Mouse (Mus musculus) cortical plate, adult 2 months (tissue): ENCODE results near the gene Mllt3. TPM values are rescaled to one million over a fixed set of nuclear protein-coding genes. Genes with fewer than 3 reads are reported as not detected.
"Not testable (repeated sequence)": the region's sequence is repeated elsewhere in the genome, so short reads cannot be mapped to it uniquely, and the experiment has no call there.

Source experiments
- H3K27ac ChIP-seq: fragments of 200-500 bp; 2 replicates; pipeline ENCODE4 v1.5.1; 2012; ENCODE audit warnings: low read length, control low read depth, inconsistent platforms; ENCODE audit not compliant: insufficient read depth
- H3K4me1 ChIP-seq: fragments of 200-500 bp; 2 replicates; pipeline ENCODE4 v1.6.1; 2011; ENCODE audit warnings: low read length; ENCODE audit not compliant: control insufficient read depth, insufficient read depth
- H3K4me3 ChIP-seq: fragments of 200-500 bp; 2 replicates; pipeline ENCODE4 v1.5.1; 2011; ENCODE audit warnings: mild to moderate bottlenecking, low read length, control low read depth; ENCODE audit not compliant: insufficient read depth
- CTCF ChIP-seq: fragments of 200-500 bp; IDR thresholded peaks from 2 replicates; pipeline ENCODE4 v1.5.1; 2011; ENCODE audit warnings: mild to moderate bottlenecking, control low read depth, low read length; ENCODE audit not compliant: insufficient read depth; ENCODE audit errors: extremely low read depth
- POLR2A ChIP-seq: fragments of 200-500 bp; IDR thresholded peaks from 2 replicates; pipeline ENCODE4 v1.6.1; 2011; ENCODE audit warnings: mild to moderate bottlenecking, low read length, control low read depth; ENCODE audit not compliant: insufficient read depth; ENCODE audit errors: extremely low read depth
- polyA plus RNA-seq: library from polyadenylated mRNA; depleted of rRNA; stranded (reverse); fragments of >200 nt; gene quantifications from 2 replicates; pipeline ENCODE4 v1.2.3, GENCODE M21; 2012

Mllt3 gene
- polyA plus RNA-seq, 1 experiment, result 23.2 TPM

DNA sequence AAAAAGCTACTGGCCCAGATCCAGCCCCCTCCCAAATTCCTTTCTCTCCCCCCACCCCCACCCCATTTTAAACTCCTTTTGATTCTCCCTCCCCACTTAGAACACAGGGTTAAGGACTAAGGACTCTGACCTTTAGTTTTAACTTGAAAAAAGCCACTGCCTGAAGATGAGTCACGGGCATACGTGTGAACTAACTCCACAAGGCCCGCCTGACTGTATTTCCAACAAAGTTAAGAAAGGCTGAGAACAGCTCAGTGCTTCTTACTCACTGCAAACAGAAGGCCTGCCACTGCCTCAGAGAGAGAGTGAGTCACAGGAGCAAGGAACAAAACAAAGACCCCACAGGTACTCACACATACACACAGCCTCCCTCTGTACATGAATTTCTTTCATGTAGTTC lies 48.6 kb downstream of the Mllt3 start:
- TF ChIP-seq CTCF (no peak), POLR2A (no peak)
- H3K27ac ChIP-seq, result no peak overlapping the region
- H3K4me3 ChIP-seq, result no peak overlapping the region
- peaks cover 1% of the 10 kb centered on the region for H3K4me1 ChIP-seq

GRCm38 (mm10) chr4:87984091-87984490 lies 49.1 kb downstream of the Mllt3 start:
- peaks cover 1% of the 10 kb centered on the region for H3K4me1 ChIP-seq
- no peak for TF ChIP-seq POLR2A
- TF ChIP-seq CTCF, result no peak
- H3K4me3 ChIP-seq, result no peak overlapping the region
- H3K27ac ChIP-seq, result no peak overlapping the region

GRCm38 (mm10) chr4:87982578-87982977 lies 50.6 kb downstream of the Mllt3 start:
- Histone ChIP-seq H3K4me1 (peaks cover 1% of the 10 kb centered on the region), H3K4me3 (no peak overlapping the region), H3K27ac (no peak overlapping the region)
- no peak for TF ChIP-seq CTCF
- no peak for TF ChIP-seq POLR2A

- TF ChIP-seq POLR2A, result no peak
- TF ChIP-seq CTCF, result no peak
- Histone ChIP-seq H3K27ac (no peak overlapping the region), H3K4me1 (no peaks in the 10 kb centered on the region), H3K4me3 (no peak overlapping the region)
Observed at GRCm38 (mm10) chr4:87977820-87978448, 55.2 kb downstream of the Mllt3 start.

DNA sequence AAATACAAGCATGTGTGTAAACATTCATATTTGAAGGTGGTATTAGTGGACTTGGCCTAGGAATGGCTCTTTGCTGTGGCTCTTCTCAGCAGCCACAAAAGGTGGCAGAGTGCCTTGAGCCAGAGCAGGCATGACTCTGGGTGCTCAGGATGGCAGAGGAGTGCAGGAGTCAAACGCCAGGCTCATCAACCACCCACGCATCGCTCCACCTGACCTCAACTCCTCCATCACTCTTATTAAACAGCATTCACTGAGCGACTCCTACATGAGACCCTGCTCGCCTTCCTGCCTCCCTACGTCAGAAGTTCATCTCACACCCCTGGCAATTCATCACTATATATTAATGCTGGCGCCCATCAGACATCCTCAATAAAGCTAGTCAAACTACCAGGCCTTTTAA lies 67.3 kb downstream of the Mllt3 start:
- H3K27ac ChIP-seq, result no peak overlapping the region
- TF ChIP-seq POLR2A, result no peak
- TF ChIP-seq CTCF, result no peak
- H3K4me3 ChIP-seq, result no peak overlapping the region
- peaks cover 6% of the 10 kb centered on the region for H3K4me1 ChIP-seq

- not testable (repeated sequence) for H3K27ac ChIP-seq, H3K4me1 ChIP-seq, H3K4me3 ChIP-seq
Observed at GRCm38 (mm10) chr4:87964890-87965289, 68.3 kb downstream of the Mllt3 start.

DNA sequence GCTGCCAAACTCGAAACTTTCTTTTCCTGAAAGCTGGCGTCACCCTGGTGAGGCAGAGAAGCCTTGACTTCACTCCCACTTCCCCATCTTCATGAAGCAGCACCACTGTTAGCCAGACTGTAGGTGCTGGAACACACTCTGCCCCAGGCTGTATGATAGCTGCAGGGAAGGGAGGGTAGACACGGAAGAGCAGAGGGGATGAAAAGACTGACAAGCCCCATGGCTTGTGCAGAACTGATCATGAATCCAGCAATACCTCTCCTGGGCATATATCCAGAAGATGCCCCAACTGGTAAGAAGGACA lies 69.4 kb downstream of the Mllt3 start:
- H3K4me1 ChIP-seq, result peaks cover 4% of the 10 kb centered on the region
- TF ChIP-seq POLR2A, result no peak
- TF ChIP-seq CTCF, result no peak
- no peak overlapping the region for H3K4me3 ChIP-seq
- H3K27ac ChIP-seq, result no peak overlapping the region

DNA sequence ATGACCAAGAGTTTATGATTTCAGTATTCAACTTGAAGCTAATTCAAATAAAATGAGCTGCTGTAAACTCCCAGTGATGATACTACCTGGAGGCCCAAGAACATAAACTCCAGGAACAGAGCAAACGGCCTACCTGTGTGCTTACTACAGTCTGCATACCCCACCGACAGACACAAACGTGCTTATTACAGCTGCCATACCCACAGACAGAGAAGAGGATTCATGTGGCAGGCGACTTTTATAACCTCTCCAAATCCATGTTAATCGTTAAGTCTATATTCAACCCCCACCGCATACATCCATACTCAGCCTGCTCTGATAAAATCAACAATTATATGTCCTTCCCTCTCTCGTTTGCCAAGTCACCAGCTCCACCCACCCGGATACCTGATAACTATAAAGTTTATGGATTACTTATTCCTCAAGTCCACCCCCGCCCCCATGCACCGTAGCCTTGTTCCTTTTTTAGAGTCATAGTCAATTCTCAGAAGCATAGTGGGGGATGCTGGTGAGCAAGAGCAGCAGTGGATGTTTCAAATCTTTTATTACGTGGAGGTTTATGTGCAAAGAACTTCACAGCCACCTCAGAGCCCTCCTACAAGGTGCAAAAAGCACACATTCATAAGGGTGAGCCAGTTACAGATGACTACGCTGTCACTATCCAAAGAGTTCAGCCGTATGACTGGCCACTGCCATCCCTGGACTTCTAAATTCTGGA lies 70.0 kb downstream of the Mllt3 start:
- peaks cover 4% of the 10 kb centered on the region for H3K4me1 ChIP-seq
- TF ChIP-seq POLR2A (no peak), CTCF (no peak)
- no peak overlapping the region for H3K4me3 ChIP-seq
- no peak overlapping the region for H3K27ac ChIP-seq

DNA sequence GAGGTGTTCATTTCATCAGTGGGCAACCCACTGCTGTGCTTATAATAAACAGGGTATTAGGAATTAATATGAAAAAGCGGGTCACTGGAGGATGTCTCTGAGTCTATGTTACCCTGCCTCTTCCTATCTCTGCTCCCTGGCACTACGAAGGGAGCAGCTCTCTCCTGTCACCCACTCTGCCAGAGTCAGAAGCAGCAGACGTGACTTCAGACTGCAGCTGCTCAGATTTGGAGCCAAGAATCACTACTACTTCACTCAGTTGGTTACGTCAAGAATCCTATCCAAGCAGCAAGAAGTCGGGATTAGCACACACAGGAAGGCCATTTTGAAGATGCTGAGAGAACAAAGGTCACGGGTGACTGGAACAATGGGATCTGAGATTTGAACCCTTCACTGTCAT lies 71.3 kb downstream of the Mllt3 start:
- TF ChIP-seq CTCF (no peak), POLR2A (no peak)

GRCm38 (mm10) chr4:87957852-87958251 lies 75.3 kb downstream of the Mllt3 start:
- peaks cover 2% of the 10 kb centered on the region; the same call in 1 of the 2 replicates for H3K4me1 ChIP-seq
- no peak overlapping the region for H3K27ac ChIP-seq
- no peak for TF ChIP-seq CTCF
- TF ChIP-seq POLR2A, result no peak
- H3K4me3 ChIP-seq, result no peak overlapping the region

More for the DNA sequence above, 71.3 kb downstream of the Mllt3 start:
- no peak overlapping the region for H3K27ac ChIP-seq
- H3K4me3 ChIP-seq, result no peak overlapping the region
- H3K4me1 ChIP-seq, result peaks cover 4% of the 10 kb centered on the region

DNA sequence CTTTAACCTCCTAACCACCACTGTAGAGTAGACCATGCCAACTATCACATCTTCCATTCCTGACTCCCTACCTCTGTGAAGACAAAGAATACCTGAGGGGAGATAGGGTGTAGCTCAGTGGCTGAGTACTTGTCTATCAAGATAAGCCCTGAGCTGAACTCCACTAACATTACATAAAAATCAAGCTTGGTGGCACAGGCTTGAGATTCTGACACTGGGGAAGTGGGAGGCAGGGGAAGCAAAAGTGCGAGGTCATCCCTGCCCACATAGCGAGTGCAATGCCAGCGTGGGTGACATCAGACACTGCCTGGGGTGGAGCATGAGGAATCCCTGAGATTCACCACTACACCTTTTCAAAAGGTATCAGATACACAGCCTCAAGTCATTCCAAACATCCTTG lies 76.0 kb downstream of the Mllt3 start:
- Histone ChIP-seq H3K27ac (no peak overlapping the region), H3K4me1 (peaks cover 2% of the 10 kb centered on the region; the same call in 1 of the 2 replicates), H3K4me3 (no peak overlapping the region)
- TF ChIP-seq POLR2A, result no peak
- no peak for TF ChIP-seq CTCF
